Mouse (Mus musculus): Measurements from ENCODE around the gene Zmym6.

Gene Zmym6

DNA sequence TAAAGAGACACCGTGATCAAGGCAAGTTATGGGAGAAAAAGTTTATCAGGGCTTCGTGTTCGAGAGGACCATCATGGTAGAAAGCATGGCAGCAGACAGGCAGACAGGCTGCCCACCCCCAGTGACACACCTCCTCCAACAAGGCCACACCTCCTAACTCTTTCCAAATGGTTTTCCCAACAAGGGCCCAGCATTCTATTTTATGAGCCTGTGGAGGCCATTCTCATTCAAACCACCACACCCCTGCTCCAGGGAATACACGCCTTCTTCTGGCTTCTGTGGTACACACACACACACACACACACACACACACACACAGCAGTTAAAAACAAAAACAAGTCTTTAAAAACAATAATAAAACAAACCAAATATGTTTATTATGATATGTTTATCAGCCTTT lies 80.6 kb downstream of the Zmym6 start:
- H3K36me3 ChIP-seq (ENCODE audit: control insufficient read depth, insufficient read depth, low read length, poor library complexity, severe bottlenecking), result no peaks in the 10 kb centered on the region
- no peak for DNase-seq (ENCODE audit: low read depth, low spot score)

GRCm38 (mm10) chr4:127163926-127164325 lies 86.7 kb downstream of the Zmym6 start:
- Histone ChIP-seq H3K27me3 (ENCODE audit: control insufficient read depth, insufficient read depth, low read length, poor library complexity, severe bottlenecking) (0 out of 2 replicates have a peak, but pooled peaks cover 2% of the 10 kb centered on the region), H3K36me3 (ENCODE audit: control insufficient read depth, insufficient read depth, low read length, poor library complexity, severe bottlenecking) (no peaks in the 10 kb centered on the region)
- DNase-seq (ENCODE audit: low read depth, low spot score), result no peak

More for the DNA sequence above, 80.6 kb downstream of the Zmym6 start:
- H3K27me3 ChIP-seq (ENCODE audit: control insufficient read depth, insufficient read depth, low read length, poor library complexity, severe bottlenecking), result no peaks in the 10 kb centered on the region

GRCm38 (mm10) chr4:127167096-127167495 lies 89.9 kb downstream of the Zmym6 start:
- Histone ChIP-seq H3K27me3 (ENCODE audit: control insufficient read depth, insufficient read depth, low read length, poor library complexity, severe bottlenecking) (0 out of 2 replicates have a peak, but pooled peaks cover 4% of the 10 kb centered on the region), H3K36me3 (ENCODE audit: control insufficient read depth, insufficient read depth, low read length, poor library complexity, severe bottlenecking) (no peaks in the 10 kb centered on the region)
- DNase-seq (ENCODE audit: low read depth, low spot score), result no peak

DNA sequence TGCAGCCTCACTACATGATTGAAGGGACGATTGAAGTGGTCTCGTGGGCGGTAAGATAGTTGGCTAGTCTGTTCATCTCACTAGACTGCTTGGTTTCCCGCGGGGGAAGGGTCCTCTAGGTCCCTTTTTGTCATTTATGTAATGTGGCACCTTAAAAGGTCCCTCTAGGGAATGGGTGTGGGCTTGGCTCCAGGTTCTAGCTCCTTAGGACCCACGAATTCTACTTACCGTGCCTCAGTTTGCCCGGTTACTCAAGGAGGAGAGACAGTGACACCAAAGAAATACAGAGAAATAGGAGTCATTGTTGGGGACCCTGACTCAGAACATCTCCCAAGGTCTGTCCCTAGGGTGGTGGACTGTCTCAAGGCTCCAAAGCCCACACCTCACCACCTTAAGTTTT lies 90.5 kb downstream of the Zmym6 start:
- Histone ChIP-seq H3K27me3 (ENCODE audit: control insufficient read depth, insufficient read depth, low read length, poor library complexity, severe bottlenecking) (0 out of 2 replicates have a peak, but pooled peaks cover 4% of the 10 kb centered on the region), H3K36me3 (ENCODE audit: control insufficient read depth, insufficient read depth, low read length, poor library complexity, severe bottlenecking) (no peaks in the 10 kb centered on the region)
- DNase-seq (ENCODE audit: low read depth, low spot score), result no peak

GRCm38 (mm10) chr4:127168211-127168913 lies 91.2 kb downstream of the Zmym6 start:
- DNase-seq (ENCODE audit: low read depth, low spot score), result peak; percentile 26

DNA sequence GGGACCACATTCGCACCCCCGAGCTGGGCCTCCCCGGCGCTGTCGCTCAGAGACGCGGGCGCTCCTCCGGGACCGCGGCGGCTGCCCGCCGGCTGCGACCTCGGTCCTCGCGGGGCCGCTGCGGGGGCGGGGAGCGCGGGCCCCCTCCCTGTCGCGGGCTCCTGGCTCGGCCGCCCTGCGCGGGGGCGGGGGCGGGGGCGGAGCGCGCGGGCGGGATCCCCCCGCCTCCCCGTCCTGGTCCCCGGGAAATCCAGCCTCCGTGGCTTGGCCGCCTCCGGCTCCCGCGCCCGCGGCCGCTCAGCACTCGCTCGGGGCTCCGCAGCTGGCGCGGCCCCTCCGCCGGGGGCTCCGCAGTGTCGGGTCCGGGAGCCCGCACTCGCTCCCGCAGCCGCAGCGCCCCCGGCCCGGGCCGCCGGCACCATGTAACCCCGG lies 91.7 kb downstream of the Zmym6 start, which contains the start of gene Dlgap3:
Gene Dlgap3, plus strand, starts transcription at position 291 of the 432 bp plus-strand sequence.
- Histone ChIP-seq H3K36me3 (ENCODE audit: control insufficient read depth, insufficient read depth, low read length, poor library complexity, severe bottlenecking) (no peaks in the 10 kb centered on the region), H3K27me3 (ENCODE audit: control insufficient read depth, insufficient read depth, low read length, poor library complexity, severe bottlenecking) (0 out of 2 replicates have a peak, but pooled peaks cover 4% of the 10 kb centered on the region)
- peak; percentile 14 for DNase-seq (ENCODE audit: low read depth, low spot score)

More at GRCm38 (mm10) chr4:127168211-127168913, 91.2 kb downstream of the Zmym6 start:
- Histone ChIP-seq H3K36me3 (ENCODE audit: control insufficient read depth, insufficient read depth, low read length, poor library complexity, severe bottlenecking) (no peaks in the 10 kb centered on the region), H3K27me3 (ENCODE audit: control insufficient read depth, insufficient read depth, low read length, poor library complexity, severe bottlenecking) (0 out of 2 replicates have a peak, but pooled peaks cover 4% of the 10 kb centered on the region)

DNA sequence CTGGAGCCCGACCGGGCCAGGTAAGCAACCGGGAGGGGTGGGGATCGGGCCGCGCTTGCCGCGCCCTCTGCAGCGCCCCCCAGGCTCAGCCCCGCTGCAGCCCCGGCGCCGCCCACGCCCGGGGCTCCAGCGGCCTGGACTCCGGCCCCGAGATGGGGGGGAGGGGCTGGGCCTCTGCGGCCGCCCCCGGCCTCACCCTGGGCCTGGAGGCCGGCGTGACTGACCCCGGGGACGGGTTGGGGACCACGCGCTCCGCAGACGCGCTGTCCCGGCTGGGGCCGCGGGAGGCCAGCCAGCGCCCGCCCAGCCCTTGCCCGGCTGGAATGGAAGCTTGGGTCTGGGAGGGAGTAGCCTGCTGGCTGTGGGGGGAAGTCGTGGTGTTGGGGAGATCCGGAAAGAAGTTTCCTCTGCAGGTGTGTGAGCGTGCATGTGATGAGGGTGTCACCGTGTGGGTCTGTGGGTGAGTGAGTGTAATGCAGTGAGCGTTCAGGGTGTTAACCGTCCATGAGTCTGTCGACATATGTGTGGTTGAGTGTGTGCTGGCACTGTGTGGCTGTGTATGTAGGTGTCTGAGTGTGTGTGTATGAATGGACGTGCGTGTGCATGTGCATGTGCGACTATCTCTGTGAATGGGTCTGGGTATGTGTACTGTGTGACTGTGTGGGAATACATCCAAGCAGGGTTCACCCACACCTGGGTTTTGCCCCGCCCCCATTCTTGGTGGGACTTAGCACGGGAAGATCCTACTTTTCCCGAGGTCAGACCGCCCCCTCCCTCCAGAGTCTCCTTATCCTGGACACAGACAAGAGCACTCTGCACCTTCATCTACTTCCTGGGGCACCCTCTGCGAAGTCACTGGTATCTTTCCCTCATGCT lies 92.4 kb downstream of the Zmym6 start:
- peak; percentile 41 for DNase-seq (ENCODE audit: low read depth, low spot score)
- H3K36me3 ChIP-seq (ENCODE audit: control insufficient read depth, insufficient read depth, low read length, poor library complexity, severe bottlenecking), result no peaks in the 10 kb centered on the region
- 0 out of 2 replicates have a peak, but pooled peaks cover 4% of the 10 kb centered on the region for H3K27me3 ChIP-seq (ENCODE audit: control insufficient read depth, insufficient read depth, low read length, poor library complexity, severe bottlenecking)

GRCm38 (mm10) chr4:127170866-127171265 lies 93.7 kb downstream of the Zmym6 start:
- Histone ChIP-seq H3K27me3 (ENCODE audit: control insufficient read depth, insufficient read depth, low read length, poor library complexity, severe bottlenecking) (0 out of 2 replicates have a peak, but pooled peaks cover 4% of the 10 kb centered on the region), H3K36me3 (ENCODE audit: control insufficient read depth, insufficient read depth, low read length, poor library complexity, severe bottlenecking) (no peaks in the 10 kb centered on the region)
- DNase-seq (ENCODE audit: low read depth, low spot score), result no peak

DNA sequence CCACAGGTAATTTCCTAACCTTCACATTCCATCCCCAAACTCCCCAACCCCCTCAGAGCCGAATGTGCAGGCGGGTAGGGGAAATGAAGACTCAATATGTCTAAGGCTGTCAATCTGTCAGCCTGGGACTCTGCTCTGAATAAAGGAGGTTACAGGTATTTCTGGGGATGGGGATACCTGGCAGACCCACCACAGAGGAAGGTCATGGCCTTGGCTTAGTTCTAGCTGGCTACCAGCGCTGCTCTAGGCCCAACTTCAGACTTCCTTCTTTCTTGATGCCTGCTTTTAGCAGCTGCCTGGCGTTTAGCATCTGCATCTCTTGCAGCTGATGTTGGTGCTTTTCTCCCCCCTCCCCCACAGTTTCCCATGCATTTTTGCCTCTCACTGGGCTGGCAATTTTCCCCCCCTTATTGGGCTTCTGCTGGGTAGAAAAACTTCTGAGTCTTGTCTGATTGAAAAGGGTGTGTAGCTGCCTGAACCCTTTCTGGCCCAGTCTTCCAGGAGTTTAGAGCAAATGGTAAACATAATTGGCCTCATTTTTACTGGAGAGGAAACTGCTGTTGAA lies 94.2 kb downstream of the Zmym6 start:
- no peaks in the 10 kb centered on the region for H3K36me3 ChIP-seq (ENCODE audit: control insufficient read depth, insufficient read depth, low read length, poor library complexity, severe bottlenecking)
- no peak for DNase-seq (ENCODE audit: low read depth, low spot score)
- H3K27me3 ChIP-seq (ENCODE audit: control insufficient read depth, insufficient read depth, low read length, poor library complexity, severe bottlenecking), result 0 out of 2 replicates have a peak, but pooled peaks cover 4% of the 10 kb centered on the region

DNA sequence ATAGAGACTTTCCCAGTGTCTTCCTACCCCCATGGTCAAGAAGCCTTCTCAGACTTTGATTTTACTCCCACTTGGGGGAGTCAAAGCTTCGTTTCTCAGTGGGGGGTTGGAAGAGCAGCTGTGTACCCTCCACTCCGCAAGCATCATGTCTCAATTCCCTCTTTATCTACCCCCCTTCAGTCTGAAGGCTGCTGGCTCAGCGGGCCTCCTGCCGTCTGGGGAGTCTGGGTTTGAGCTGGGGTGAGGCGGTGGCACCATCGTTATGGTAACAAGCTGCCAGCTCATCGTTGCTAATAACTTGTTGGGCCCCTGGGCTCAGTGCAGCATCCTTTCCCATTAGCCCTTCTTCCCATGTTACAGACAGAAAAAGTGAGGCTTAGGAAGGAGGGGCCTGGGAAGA lies 94.9 kb downstream of the Zmym6 start:
- H3K36me3 ChIP-seq (ENCODE audit: control insufficient read depth, insufficient read depth, low read length, poor library complexity, severe bottlenecking), result no peaks in the 10 kb centered on the region
- 0 out of 2 replicates have a peak, but pooled peaks cover 4% of the 10 kb centered on the region for H3K27me3 ChIP-seq (ENCODE audit: control insufficient read depth, insufficient read depth, low read length, poor library complexity, severe bottlenecking)
- DNase-seq (ENCODE audit: low read depth, low spot score), result no peak

GRCm38 (mm10) chr4:127172614-127173013 lies 95.4 kb downstream of the Zmym6 start:
- Histone ChIP-seq H3K36me3 (ENCODE audit: control insufficient read depth, insufficient read depth, low read length, poor library complexity, severe bottlenecking) (no peaks in the 10 kb centered on the region), H3K27me3 (ENCODE audit: control insufficient read depth, insufficient read depth, low read length, poor library complexity, severe bottlenecking) (0 out of 2 replicates have a peak, but pooled peaks cover 4% of the 10 kb centered on the region)
- no peak for DNase-seq (ENCODE audit: low read depth, low spot score)

- Histone ChIP-seq H3K27me3 (ENCODE audit: control insufficient read depth, insufficient read depth, low read length, poor library complexity, severe bottlenecking) (0 out of 2 replicates have a peak, but pooled peaks cover 2% of the 10 kb centered on the region), H3K36me3 (ENCODE audit: control insufficient read depth, insufficient read depth, low read length, poor library complexity, severe bottlenecking) (no peaks in the 10 kb centered on the region)
- DNase-seq (ENCODE audit: low read depth, low spot score), result peak; percentile 53
Observed at GRCm38 (mm10) chr4:127173461-127173860, 96.3 kb downstream of the Zmym6 start.
